In genomic region chr4:141767353-141768036, GRCm38 (mm10) we compare ENCODE assay signal across 8 mouse cellular contexts. TPM values are rescaled to one million over a fixed set of nuclear protein-coding genes. Genes with fewer than 3 reads are reported as not detected.
DNase-seq lines count a peak whose midpoint lies in the region; ATAC-seq and TF ChIP-seq lines count a peak whose summit lies in the region.

No protein-coding gene starts in this region.

- peaks cover 30% of the 10 kb centered on the region for H3K4me1 ChIP-seq in bone marrow macrophage, adult 2 months (ENCODE audit: control insufficient read depth, insufficient read depth, low read length)
- H3K4me1 ChIP-seq in forebrain, embryonic 14.5 days (ENCODE audit: control insufficient read depth, insufficient read depth, low read length): peaks cover 13% of the 10 kb centered on the region

- H3K27ac ChIP-seq in bone marrow macrophage, adult 2 months (ENCODE audit: insufficient read depth, low read depth, low read length): peak overlapping the region; percentile 94
- H3K27ac ChIP-seq in forebrain, embryonic 14.5 days (ENCODE audit: low read depth, low read length): peak overlapping the region; percentile 86

- no peaks in the 10 kb centered on the region for H3K27me3 ChIP-seq in forebrain, embryonic 14.5 days (replicated peaks; ENCODE audit: control insufficient read depth, insufficient read depth, low read length)

- peaks cover 91% of the 10 kb centered on the region for H3K36me3 ChIP-seq in forebrain, embryonic 14.5 days (ENCODE audit: control insufficient read depth, insufficient read depth, low read length)

- H3K4me2 ChIP-seq in forebrain, embryonic 14.5 days (ENCODE audit: low read length): no peak overlapping the region

- ATAC-seq in forebrain, embryonic 14.5 days: no peak
- ATAC-seq in megakaryocyte-erythroid progenitor cell, adult 5-6 weeks (replicated peaks; ENCODE audit: low FRiP score, low TSS enrichment, poor library complexity, severe bottlenecking): peak; percentile 93
- no peak for ATAC-seq in activated CD4-positive, CD25-positive, alpha-beta regulatory T cell, adult 4 months

- no peak overlapping the region for H3K9ac ChIP-seq in forebrain, embryonic 14.5 days (ENCODE audit: low read length)

- no peaks in the 10 kb centered on the region for H3K9me3 ChIP-seq in forebrain, embryonic 14.5 days (replicated peaks; ENCODE audit: control insufficient read depth, low read length)

- no peak for TF ChIP-seq POLR2A in bone marrow macrophage, adult 2 months (IDR thresholded peaks at IDR 0.05; ENCODE audit: borderline replicate concordance, low read depth, low read length)

- 77% methylated on average over 19 of the region's 19 CpGs for WGBS in forebrain, embryonic 14.5 days

- no peak for TF ChIP-seq CTCF in bone marrow macrophage, adult 2 months (IDR thresholded peaks at IDR 0.05; ENCODE audit: low read depth, low read length)

- peak overlapping the region; percentile 50 for H3K4me3 ChIP-seq in bone marrow macrophage, adult 2 months (ENCODE audit: insufficient read depth, low read length)
- no peak overlapping the region for H3K4me3 ChIP-seq in forebrain, embryonic 14.5 days (ENCODE audit: low read depth, low read length)

- DNase-seq in kidney, adult 9 months: peak; percentile 16
- DNase-seq in kidney, adult 11 months: no peak
- DNase-seq in forebrain, embryonic 14.5 days (ENCODE audit: low spot score): peak; percentile 29
- DNase-seq in kidney, postnatal 14 days: peak; percentile 23
- DNase-seq in thymus, postnatal 14 days: no peak

RNA-seq across cellular contexts. Expression of gene Agmat, which starts 21.0 kb away (rescaled TPM):
- not detected in 2 replicates for polyA plus RNA-seq in bone marrow macrophage, adult 2 months (2012; ENCODE audit: insufficient read depth, insufficient read length, missing spikeins)
- not detected in 2 replicates for polyA plus RNA-seq in forebrain, embryonic 14.5 days (2014; fragmentation: Nextera tagmentation; extraction: Ambion mirVana)
- total RNA-seq in megakaryocyte-erythroid progenitor cell, adult 5-6 weeks (2014; fragmentation: Nextera tagmentation): 2.2 TPM in 1 of 2 replicates, not detected in the other
- not detected in 2 replicates for total RNA-seq in megakaryocyte-erythroid progenitor cell, adult 5-6 weeks (2017)
- not detected for polyA plus RNA-seq in activated CD4-positive, CD25-positive, alpha-beta regulatory T cell, adult 4 months (2017; shearing (Covaris generic))

RNA-seq across cellular contexts. Expression of gene Dnajc16, which starts 23.2 kb away (rescaled TPM):
- polyA plus RNA-seq in bone marrow macrophage, adult 2 months (2012; ENCODE audit: insufficient read depth, insufficient read length, missing spikeins): 11.4 and 12.2 TPM in 2 replicates
- 3.6 and 4.6 TPM in 2 replicates for polyA plus RNA-seq in forebrain, embryonic 14.5 days (2014; fragmentation: Nextera tagmentation; extraction: Ambion mirVana)
- total RNA-seq in megakaryocyte-erythroid progenitor cell, adult 5-6 weeks (2014; fragmentation: Nextera tagmentation): 10.7 and 11.4 TPM in 2 replicates
- 3.2 and 6.0 TPM in 2 replicates for total RNA-seq in megakaryocyte-erythroid progenitor cell, adult 5-6 weeks (2017)
- polyA plus RNA-seq in activated CD4-positive, CD25-positive, alpha-beta regulatory T cell, adult 4 months (2017; shearing (Covaris generic)): 1 to 10 TPM; 5.1 to 5.4 TPM

RNA-seq across cellular contexts. Expression of gene Casp9, which starts 25.9 kb away (rescaled TPM):
- polyA plus RNA-seq in bone marrow macrophage, adult 2 months (2012; ENCODE audit: insufficient read depth, insufficient read length, missing spikeins): 34.2 and 35.1 TPM in 2 replicates
- polyA plus RNA-seq in forebrain, embryonic 14.5 days (2014; fragmentation: Nextera tagmentation; extraction: Ambion mirVana): 8.3 and 10.2 TPM in 2 replicates
- total RNA-seq in megakaryocyte-erythroid progenitor cell, adult 5-6 weeks (2014; fragmentation: Nextera tagmentation): 16.5 and 17.0 TPM in 2 replicates
- total RNA-seq in megakaryocyte-erythroid progenitor cell, adult 5-6 weeks (2017): 11.4 and 18.1 TPM in 2 replicates
- 1 to 10 TPM; 6.9 to 7.4 TPM for polyA plus RNA-seq in activated CD4-positive, CD25-positive, alpha-beta regulatory T cell, adult 4 months (2017; shearing (Covaris generic))

RNA-seq across cellular contexts. Expression of gene Ddi2, which starts 44.3 kb away (rescaled TPM):
- 69.5 and 74.4 TPM in 2 replicates for polyA plus RNA-seq in bone marrow macrophage, adult 2 months (2012; ENCODE audit: insufficient read depth, insufficient read length, missing spikeins)
- polyA plus RNA-seq in forebrain, embryonic 14.5 days (2014; fragmentation: Nextera tagmentation; extraction: Ambion mirVana): 6.7 and 9.3 TPM in 2 replicates
- 31.1 and 50.4 TPM in 2 replicates for total RNA-seq in megakaryocyte-erythroid progenitor cell, adult 5-6 weeks (2014; fragmentation: Nextera tagmentation)
- 24.8 and 43.8 TPM in 2 replicates for total RNA-seq in megakaryocyte-erythroid progenitor cell, adult 5-6 weeks (2017)
- polyA plus RNA-seq in activated CD4-positive, CD25-positive, alpha-beta regulatory T cell, adult 4 months (2017; shearing (Covaris generic)): 10 to 100 TPM; 14.1 to 15.6 TPM

RNA-seq across cellular contexts. Expression of gene Cela2a, which starts 58.5 kb away (rescaled TPM):
- polyA plus RNA-seq in bone marrow macrophage, adult 2 months (2012; ENCODE audit: insufficient read depth, insufficient read length, missing spikeins): not detected in 2 replicates
- polyA plus RNA-seq in forebrain, embryonic 14.5 days (2014; fragmentation: Nextera tagmentation; extraction: Ambion mirVana): not detected in 2 replicates
- not detected in 2 replicates for total RNA-seq in megakaryocyte-erythroid progenitor cell, adult 5-6 weeks (2014; fragmentation: Nextera tagmentation)
- not detected in 2 replicates for total RNA-seq in megakaryocyte-erythroid progenitor cell, adult 5-6 weeks (2017)
- polyA plus RNA-seq in activated CD4-positive, CD25-positive, alpha-beta regulatory T cell, adult 4 months (2017; shearing (Covaris generic)): 1 to 10 TPM in 1 of 2 experiments, not detected in 1; 1.0 TPM

Comparison
In these comparisons a context has a peak if more than half of its experiments do, and no peak if none do; other contexts are left out.
1. DNase-seq: peak in kidney, adult 9 months (single experiment), forebrain, embryonic 14.5 days (single experiment) and kidney, postnatal 14 days (single experiment); none in kidney, adult 11 months (single experiment) and thymus, postnatal 14 days (single experiment).